Mouse (Mus musculus) cerebellum, adult 18-20 months (tissue): ENCODE data around the gene S100a3.

Experiments
- DNase-seq, 2 experiments: peaks; one replicate each; pipeline ENCODE4 v3.0.0; 2021

Gene S100a3

GRCm38 (mm10) chr3:90604416-90604815, 44.0 kb downstream of the S100a3 start:
- DNase-seq, result no peak

- DNase-seq, result no peak
Measured at GRCm38 (mm10) chr3:90605049-90605448, 44.7 kb downstream of the S100a3 start.

- DNase-seq, result no peak
Measured at GRCm38 (mm10) chr3:90605736-90606135, 45.4 kb downstream of the S100a3 start.

GRCm38 (mm10) chr3:90606185-90606584, 45.8 kb downstream of the S100a3 start:
- no peak for DNase-seq

- DNase-seq, result no peak
Measured at GRCm38 (mm10) chr3:90607361-90607760, 47.0 kb downstream of the S100a3 start.

- no peak for DNase-seq
Measured at GRCm38 (mm10) chr3:90608223-90608622, 47.8 kb downstream of the S100a3 start, which contains the start of gene S100a5. TSS of gene S100a5 (plus strand) at chr3:90608523.

GRCm38 (mm10) chr3:90609102-90609501, 48.7 kb downstream of the S100a3 start:
- DNase-seq, result no peak

GRCm38 (mm10) chr3:90611494-90611893, 51.1 kb downstream of the S100a3 start:
- no peak for DNase-seq

GRCm38 (mm10) chr3:90612061-90612460, 51.7 kb downstream of the S100a3 start:
- DNase-seq, result no peak

- DNase-seq, result peak; percentile 11 to 30
Measured at GRCm38 (mm10) chr3:90612728-90613291, 52.4 kb downstream of the S100a3 start, which contains the start of gene S100a6. TSS of gene S100a6 (plus strand) at chr3:90612882.

- no peak for DNase-seq
Measured at GRCm38 (mm10) chr3:90613461-90614147, 53.2 kb downstream of the S100a3 start.

- no peak for DNase-seq
Measured at GRCm38 (mm10) chr3:90614148-90614530, 53.8 kb downstream of the S100a3 start.

GRCm38 (mm10) chr3:90614611-90615251, 54.4 kb downstream of the S100a3 start:
- no peak for DNase-seq

- peak; percentile 37 to 41 for DNase-seq
Measured at GRCm38 (mm10) chr3:90615415-90615814, 55.0 kb downstream of the S100a3 start.

- DNase-seq, result no peak
Measured at GRCm38 (mm10) chr3:90615911-90616310, 55.5 kb downstream of the S100a3 start.

GRCm38 (mm10) chr3:90617586-90617985, 57.2 kb downstream of the S100a3 start:
- no peak for DNase-seq

GRCm38 (mm10) chr3:90621552-90621951, 61.2 kb downstream of the S100a3 start:
- no peak for DNase-seq

- DNase-seq, result no peak
Measured at GRCm38 (mm10) chr3:90623435-90624071, 63.2 kb downstream of the S100a3 start.

GRCm38 (mm10) chr3:90625496-90625895, 65.1 kb downstream of the S100a3 start:
- no peak for DNase-seq

- DNase-seq, result no peak
Measured at GRCm38 (mm10) chr3:90626266-90627021, 66.1 kb downstream of the S100a3 start.

- no peak for DNase-seq
Measured at GRCm38 (mm10) chr3:90627366-90627765, 67.0 kb downstream of the S100a3 start.

GRCm38 (mm10) chr3:90627807-90628206, 67.4 kb downstream of the S100a3 start:
- peak in 1 of 2 experiments; percentile 13 for DNase-seq

GRCm38 (mm10) chr3:90629298-90629697, 68.9 kb downstream of the S100a3 start:
- no peak for DNase-seq
